ENCODE assay signal across 8 mouse cellular contexts in genomic region chr9:40807289-40807920, GRCm38 (mm10). TPM values are rescaled to one million over a fixed set of nuclear protein-coding genes. Genes with fewer than 3 reads are reported as not detected.
A peak's percentile ranks its signal among the peaks of the same experiment; 100 is the strongest.
DNase-seq lines count a peak whose midpoint lies in the region; ATAC-seq and TF ChIP-seq lines count a peak whose summit lies in the region.

No protein-coding gene starts in this region.

- peak overlapping the region; percentile 19; the same call in 1 of the 2 replicates for H3K9ac ChIP-seq in heart, embryonic 14.5 days (ENCODE audit: low read length)
- no peak overlapping the region for H3K9ac ChIP-seq in limb, embryonic 13.5 days

- intact Hi-C loops in gastrocnemius, adult 2 months (cut with DNase I), result loop anchor here (2.0 kb wide), 1 partner anchor 51 kb away; no protein-coding TSS in a partner anchor

- H3K27me3 ChIP-seq in heart, embryonic 14.5 days (ENCODE audit: control insufficient read depth, insufficient read depth, low read length), result no peaks in the 10 kb centered on the region
- no peaks in the 10 kb centered on the region for H3K27me3 ChIP-seq in limb, embryonic 13.5 days

- no peaks in the 10 kb centered on the region for H3K9me3 ChIP-seq in heart, embryonic 14.5 days (ENCODE audit: control insufficient read depth, low read length)
- no peaks in the 10 kb centered on the region for H3K9me3 ChIP-seq in limb, embryonic 13.5 days

- no peak; the same call in 1 of the 2 replicates for TF ChIP-seq CTCF in gastrocnemius, adult 2 months (IDR thresholded peaks at IDR 0.05)

- no peak overlapping the region for H3K4me3 ChIP-seq in gastrocnemius, adult 2 months
- H3K4me3 ChIP-seq in heart, embryonic 14.5 days (ENCODE audit: control insufficient read depth in 1 of 2, insufficient read depth in 1 of 2, low read depth in 1 of 2, low read length in 2 of 2), result no peak overlapping the region
- H3K4me3 ChIP-seq in limb, embryonic 13.5 days, result no peak overlapping the region

- ATAC-seq in heart, embryonic 14.5 days (ENCODE audit: insufficient number of reproducible peaks, insufficient read depth, low FRiP score, low read depth), result no peak
- no peak for ATAC-seq in limb, embryonic 13.5 days (ENCODE audit: low FRiP score, low read depth)

- whole genome bisulfite sequencing in heart, embryonic 14.5 days, result 21% methylated on average over 11 of the region's 11 CpGs
- WGBS in limb, embryonic 13.5 days, result 23% methylated on average over 11 of the region's 11 CpGs

- peak; percentile 60 for DNase-seq in gastrocnemius, adult 2 months
- DNase-seq in gastrocnemius, postnatal 25 days, result no peak
- peak; percentile 54 for DNase-seq in adipocyte (ENCODE audit: low spot score)
- peak; percentile 38 for DNase-seq in neural tube, embryonic 10.5 days (ENCODE audit: extremely low spot score, low spot score)
- DNase-seq in retina, embryonic 14.5 days (ENCODE audit: low spot score), result no peak
- DNase-seq in left cerebral cortex, adult 8-10 months (ENCODE audit: low spot score in 2 of 2), result no peak

- peaks cover 7 to 31% of the 10 kb centered on the region in 2 experiments for H3K4me1 ChIP-seq in heart, embryonic 14.5 days (ENCODE audit: control insufficient read depth in 2 of 2, insufficient read depth in 2 of 2, low read length in 2 of 2)
- peaks cover 45% of the 10 kb centered on the region for H3K4me1 ChIP-seq in limb, embryonic 13.5 days

- H3K36me3 ChIP-seq in heart, embryonic 14.5 days (ENCODE audit: control insufficient read depth, insufficient read depth, low read length), result peaks cover 46% of the 10 kb centered on the region
- H3K36me3 ChIP-seq in limb, embryonic 13.5 days, result peaks cover 42% of the 10 kb centered on the region

- 0 out of 2 replicates have a peak overlapping the region, but pooled peaks have one; percentile 4 for H3K4me2 ChIP-seq in heart, embryonic 14.5 days (ENCODE audit: low read length)
- no peak overlapping the region for H3K4me2 ChIP-seq in limb, embryonic 13.5 days (replicated peaks)

- H3K27ac ChIP-seq in gastrocnemius, adult 2 months, result peak overlapping the region; percentile 67
- peak overlapping the region; percentile 59 to 81 for H3K27ac ChIP-seq in heart, embryonic 14.5 days (replicated peaks in 1 of 2; ENCODE audit: control insufficient read depth in 1 of 2, insufficient read depth in 1 of 2, low read depth in 2 of 2, low read length in 2 of 2)
- peak overlapping the region; percentile 63; the same call in 1 of the 2 replicates for H3K27ac ChIP-seq in limb, embryonic 13.5 days

RNA-seq across cellular contexts. Expression of gene Hspa8, which starts 6.6 kb away (rescaled TPM):
- total RNA-seq in gastrocnemius, adult 2 months (2021), result 1,000 to 10,000 TPM; 1,297 to 1,609 TPM
- total RNA-seq in gastrocnemius, postnatal 25 days (2021), result 1,000 to 10,000 TPM; 1,183 to 1,197 TPM
- polyA plus RNA-seq in heart, embryonic 14.5 days (2014; fragmentation: Nextera tagmentation; extraction: Ambion mirVana), result 1,682 and 1,761 TPM in 2 replicates
- 2,194 and 2,567 TPM in 2 replicates for polyA plus RNA-seq in limb, embryonic 13.5 days (2015; fragmentation: Nextera tagmentation; extraction: Ambion mirVana)
- 1,000 to 10,000 TPM; 1,516 to 1,907 (median 1,709) TPM for total RNA-seq in left cerebral cortex, adult 8-10 months (2022)

Comparison
In these comparisons a context has a peak if more than half of its experiments do, and no peak if none do; other contexts are left out.
1. DNase-seq: peak in gastrocnemius, adult 2 months (single experiment), adipocyte (single experiment) and neural tube, embryonic 10.5 days (single experiment); none in gastrocnemius, postnatal 25 days (single experiment), retina, embryonic 14.5 days (single experiment) and left cerebral cortex, adult 8-10 months (0 of 2).
2. Peak in every context shown above with its lines, with median percentiles within 50 percentile points of each other: H3K27ac ChIP-seq.